Mouse (Mus musculus) hindbrain, embryonic 14.5 days (tissue): Measurements from ENCODE around the gene Gadd45b. TPM values are rescaled to one million over a fixed set of nuclear protein-coding genes. Genes with fewer than 3 reads are reported as not detected.

Source experiments
- ATAC-seq: fragments of 200-750 bp; cut with Nextera tagmentation; 2 replicates; pipeline ENCODE4 v1.8.0; 2017; ENCODE audit warnings: moderate number of reproducible peaks, mild to moderate bottlenecking, moderate TSS enrichment, moderate library complexity; ENCODE audit not compliant: low FRiP score
- DNase-seq: peaks from one replicate; pipeline ENCODE4 v3.0.0-alpha.2; 2015; ENCODE audit warnings: low spot score
- H3K27ac ChIP-seq: fragments of 300-500 bp; sonication (generic); 2 replicates; pipeline ENCODE4 v1.5.1; 2014; ENCODE audit warnings: mild to moderate bottlenecking, moderate library complexity
- H3K27me3 ChIP-seq: fragments of 300-500 bp; sonication (generic); 2 replicates; pipeline ENCODE4 v1.6.1; 2014; ENCODE audit warnings: mild to moderate bottlenecking, low read length, mixed read lengths; ENCODE audit not compliant: control insufficient read depth, insufficient read depth
- H3K36me3 ChIP-seq: fragments of 300-500 bp; sonication (generic); replicated peaks from 2 replicates; pipeline ENCODE4 v1.6.1; 2014; ENCODE audit not compliant: control insufficient read depth, insufficient read depth
- H3K4me1 ChIP-seq: fragments of 300-500 bp; sonication (generic); replicated peaks from 2 replicates; pipeline ENCODE4 v1.6.1; 2014; ENCODE audit warnings: antibody characterized with exemption, low read length, mixed read lengths; ENCODE audit not compliant: control insufficient read depth, insufficient read depth
- H3K4me2 ChIP-seq: fragments of 300-500 bp; sonication (generic); replicated peaks from 2 replicates; pipeline ENCODE4 v1.6.1; 2014; ENCODE audit warnings: mild to moderate bottlenecking, moderate library complexity
- H3K4me3 ChIP-seq: fragments of 300-500 bp; sonication (generic); replicated peaks from 2 replicates; pipeline ENCODE4 v1.5.1; 2014; ENCODE audit warnings: mild to moderate bottlenecking, low read length
- H3K9ac ChIP-seq: fragments of 300-500 bp; sonication (generic); 2 replicates; pipeline ENCODE4 v1.6.1; 2014
- H3K9me3 ChIP-seq: fragments of 300-500 bp; sonication (generic); 2 replicates; pipeline ENCODE4 v1.6.1; 2016; ENCODE audit warnings: low read length; ENCODE audit not compliant: control insufficient read depth
- WGBS: fragments of 180-500 bp; shearing (Covaris S2); extraction: QIAGEN DNeasy Blood & Tissue Kit; methylation state at CpG from one replicate; pipeline ENCODE4 v1.1.7; 2014; 5-methylcytosine and 5-hydroxymethylcytosine counted together
- polyA plus RNA-seq: library from polyadenylated mRNA; unstranded; fragments of >200 nt; fragmentation: Nextera tagmentation; extraction: Ambion mirVana; gene quantifications from 2 replicates; pipeline ENCODE4 v1.2.1, GENCODE M21; 2014

The Gadd45b gene
- polyA plus RNA-seq, 1 experiment from 2014 or later = 8.0 TPM

DNA sequence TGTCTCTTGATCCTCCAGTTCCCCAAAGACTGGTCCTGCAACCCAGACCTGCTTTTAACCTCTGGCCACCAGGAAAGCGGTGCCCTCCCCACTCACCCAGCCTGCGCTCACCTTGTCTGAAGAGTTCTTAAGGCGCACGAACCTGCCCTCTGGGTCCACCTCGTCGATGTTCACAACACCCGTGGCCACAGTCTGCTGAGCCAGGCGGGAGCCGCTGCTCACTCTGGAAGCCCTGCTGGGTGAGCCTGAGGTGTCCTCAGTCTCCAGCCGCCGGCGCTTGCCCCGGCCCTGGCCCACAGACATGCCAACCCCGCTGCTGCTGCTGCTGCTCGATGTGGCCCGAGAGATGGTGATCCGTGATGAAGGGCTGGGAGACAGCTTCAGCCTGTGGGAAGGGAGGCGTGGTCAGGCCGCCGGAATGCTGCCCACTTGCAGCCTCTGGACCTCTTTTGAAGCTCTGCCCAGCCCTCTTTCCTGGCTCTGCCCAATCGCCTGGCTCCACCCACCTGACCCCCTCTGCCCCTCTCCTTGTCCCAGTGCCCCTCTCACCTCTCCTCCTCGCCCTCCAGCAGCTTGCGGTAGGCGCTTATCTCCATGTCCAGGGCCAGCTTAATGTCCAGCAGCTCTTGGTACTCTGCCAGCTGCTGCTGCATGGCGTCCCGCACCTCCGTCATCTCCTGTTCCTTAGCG lies 25.7 kb upstream of the Gadd45b start:
- ATAC-seq = no peak
- H3K9me3 ChIP-seq = no peaks in the 10 kb centered on the region
- H3K4me1 ChIP-seq = peaks cover 8% of the 10 kb centered on the region
- DNase-seq = no peak
- H3K4me3 ChIP-seq = no peak overlapping the region
- no peaks in the 10 kb centered on the region for H3K27me3 ChIP-seq
- H3K9ac ChIP-seq = no peak overlapping the region
- H3K4me2 ChIP-seq = no peak overlapping the region
- WGBS = 87% methylated on average over 28 of the region's 28 CpGs
- no peak overlapping the region for H3K27ac ChIP-seq
- H3K36me3 ChIP-seq = peaks cover 75% of the 10 kb centered on the region

DNA sequence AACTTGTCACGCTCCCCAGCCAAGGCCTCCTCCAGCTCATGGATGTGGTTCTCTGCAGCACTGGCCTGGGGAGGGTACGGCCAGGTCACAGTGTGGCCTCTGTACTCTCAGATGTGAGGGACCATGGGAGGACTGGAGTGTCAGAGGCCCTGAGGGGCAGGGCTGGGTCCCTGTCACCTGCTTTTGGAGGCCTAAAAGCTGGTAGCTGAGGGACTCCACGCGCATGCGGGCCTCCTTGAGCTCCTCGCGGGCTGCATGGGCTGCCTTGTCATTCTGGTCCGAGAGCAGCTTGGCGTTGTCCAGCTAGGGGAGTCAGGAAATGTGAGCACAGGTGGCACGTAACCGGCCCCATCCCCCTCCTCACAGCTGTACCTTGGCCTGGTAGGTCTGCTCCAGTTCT lies 25.2 kb upstream of the Gadd45b start:
- Histone ChIP-seq H3K9ac (no peak overlapping the region), H3K9me3 (no peaks in the 10 kb centered on the region), H3K36me3 (peaks cover 78% of the 10 kb centered on the region), H3K27ac (no peak overlapping the region), H3K4me2 (no peak overlapping the region), H3K4me1 (peaks cover 2% of the 10 kb centered on the region), H3K27me3 (no peaks in the 10 kb centered on the region), H3K4me3 (no peak overlapping the region)
- WGBS = 96% methylated on average over 11 of the region's 11 CpGs
- no peak for ATAC-seq
- DNase-seq = no peak

DNA sequence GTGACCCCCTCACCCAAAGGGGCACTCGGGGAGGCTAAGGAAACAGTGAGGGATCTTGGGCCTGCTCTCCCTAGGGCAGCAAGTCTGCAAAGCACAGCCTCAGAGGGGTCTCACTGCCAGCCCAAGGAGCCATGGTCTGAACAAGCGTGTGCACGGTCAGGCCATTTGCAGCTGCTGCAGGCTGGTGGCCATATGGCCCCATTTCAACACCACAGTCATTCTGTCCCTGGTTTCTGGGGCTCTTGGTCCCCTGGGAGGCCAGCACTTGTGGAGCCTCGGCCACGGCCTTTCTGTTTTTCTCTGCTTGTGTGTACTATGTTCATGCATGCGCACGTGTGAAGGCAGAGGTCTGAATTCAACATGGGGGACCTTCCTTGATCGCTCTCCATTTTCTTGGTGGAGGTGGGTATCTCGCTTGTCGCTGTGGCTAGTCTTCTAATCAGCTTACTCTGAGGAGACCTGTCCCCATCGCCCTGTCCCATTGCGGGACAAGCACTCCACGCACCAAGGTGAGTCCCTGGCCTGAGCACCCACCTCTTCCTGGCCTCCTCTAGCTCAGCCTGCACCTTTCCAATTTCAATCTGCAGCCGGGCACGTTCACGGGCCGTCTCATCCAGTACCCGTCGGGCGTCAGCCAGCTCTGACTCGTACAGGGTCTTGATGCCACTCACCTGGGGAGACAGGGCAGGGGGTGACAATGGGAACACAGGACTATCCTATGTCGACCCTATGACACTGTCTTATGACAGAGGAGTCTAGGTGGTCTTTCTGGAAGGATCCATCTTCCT lies 20.3 kb upstream of the Gadd45b start:
- no peak overlapping the region for H3K4me2 ChIP-seq
- ATAC-seq = no peak
- no peak overlapping the region for H3K9ac ChIP-seq
- H3K9me3 ChIP-seq = no peaks in the 10 kb centered on the region
- WGBS = 95% methylated on average over 22 of the region's 22 CpGs
- DNase-seq = no peak
- H3K36me3 ChIP-seq = peaks cover 79% of the 10 kb centered on the region
- no peaks in the 10 kb centered on the region for H3K4me1 ChIP-seq
- no peak overlapping the region for H3K4me3 ChIP-seq
- no peaks in the 10 kb centered on the region for H3K27me3 ChIP-seq
- no peak overlapping the region for H3K27ac ChIP-seq

DNA sequence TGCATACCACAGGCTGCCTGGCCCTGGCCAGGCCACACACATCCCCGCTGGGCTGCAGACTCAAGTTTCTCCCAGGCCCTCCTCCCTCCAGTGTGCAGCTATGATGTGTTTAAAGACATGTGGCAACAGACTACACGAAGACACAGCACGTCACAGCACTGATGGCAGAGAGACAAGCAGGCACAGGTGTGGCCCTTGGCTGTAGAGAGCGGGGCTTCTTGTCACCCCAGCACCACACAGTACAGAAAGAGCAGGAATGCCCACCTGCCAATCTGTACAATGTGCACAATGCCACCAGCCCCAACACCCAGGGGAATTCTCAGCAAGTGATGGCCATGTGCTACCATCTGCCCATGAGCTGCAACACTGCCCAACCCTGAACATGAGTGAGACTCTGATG lies 18.5 kb upstream of the Gadd45b start:
- H3K4me1 ChIP-seq = peaks cover 6% of the 10 kb centered on the region
- H3K4me2 ChIP-seq = no peak overlapping the region
- ATAC-seq (peak; percentile 10; the same call in 1 of the 2 replicates), DNase-seq (no peak)
- H3K4me3 ChIP-seq = no peak overlapping the region
- no peaks in the 10 kb centered on the region for H3K27me3 ChIP-seq
- WGBS = 95% methylated on average over 4 of the region's 4 CpGs
- H3K9me3 ChIP-seq = no peaks in the 10 kb centered on the region
- peaks cover 73% of the 10 kb centered on the region for H3K36me3 ChIP-seq
- H3K9ac ChIP-seq = no peak overlapping the region
- H3K27ac ChIP-seq = no peak overlapping the region

DNA sequence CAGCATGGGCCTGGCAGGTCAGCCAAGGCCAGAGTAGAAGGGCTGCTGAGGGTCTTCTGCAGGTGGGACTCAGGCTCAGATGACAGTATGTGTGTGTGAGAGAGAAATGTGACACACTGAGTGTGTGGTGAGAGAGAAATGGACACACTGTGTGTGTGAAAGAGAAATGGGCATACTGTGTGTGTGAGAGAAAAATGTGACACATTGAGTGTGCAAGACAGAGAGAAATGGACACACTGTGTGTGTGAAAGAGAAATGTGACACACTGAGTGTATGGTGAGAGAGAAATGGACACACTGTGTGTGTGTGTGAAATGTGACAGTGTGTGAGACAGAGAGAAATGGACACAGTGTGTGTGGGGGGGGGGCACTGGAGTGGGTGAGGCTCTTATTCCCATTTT lies 18.0 kb upstream of the Gadd45b start:
- no peak for ATAC-seq
- Histone ChIP-seq H3K4me3 (no peak overlapping the region), H3K27ac (no peak overlapping the region), H3K4me1 (peaks cover 11% of the 10 kb centered on the region), H3K36me3 (peaks cover 70% of the 10 kb centered on the region), H3K27me3 (no peaks in the 10 kb centered on the region), H3K9ac (no peak overlapping the region), H3K4me2 (no peak overlapping the region), H3K9me3 (no peaks in the 10 kb centered on the region)
- no peak for DNase-seq

- 94% methylated on average over 7 of the region's 8 CpGs for WGBS
Measured at GRCm38 (mm10) chr10:80913364-80914011, 16.4 kb upstream of the Gadd45b start.

DNA sequence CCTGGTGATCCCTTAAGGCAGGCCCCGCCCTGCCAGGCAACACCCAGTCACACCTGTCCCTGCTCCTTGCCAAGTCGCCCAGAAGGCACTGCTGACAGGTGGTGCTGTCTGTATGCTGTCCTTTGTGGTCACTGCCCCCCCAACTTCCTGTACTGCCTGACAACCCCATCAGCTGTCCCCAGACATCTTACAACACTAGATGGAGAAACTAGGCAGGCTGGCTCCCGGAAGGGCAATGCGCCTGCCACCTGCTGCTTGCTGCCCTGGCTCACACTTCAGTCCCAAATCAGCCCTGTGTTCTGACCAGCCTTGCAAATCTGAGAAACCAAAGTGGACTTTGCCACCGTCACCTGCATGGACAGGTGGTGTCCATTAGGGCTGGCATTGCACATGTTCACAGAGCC lies 15.6 kb upstream of the Gadd45b start:
- Histone ChIP-seq H3K27me3 (no peaks in the 10 kb centered on the region), H3K4me1 (peaks cover 15% of the 10 kb centered on the region), H3K27ac (no peak overlapping the region), H3K36me3 (peaks cover 50% of the 10 kb centered on the region), H3K4me3 (no peak overlapping the region), H3K9ac (no peak overlapping the region), H3K9me3 (no peaks in the 10 kb centered on the region), H3K4me2 (no peak overlapping the region)
- WGBS = 93% methylated on average over 5 of the region's 5 CpGs
- ATAC-seq (no peak), DNase-seq (no peak)

More at GRCm38 (mm10) chr10:80913364-80914011, 16.4 kb upstream of the Gadd45b start:
- Histone ChIP-seq H3K27ac (no peak overlapping the region), H3K4me2 (no peak overlapping the region), H3K9ac (no peak overlapping the region), H3K36me3 (peaks cover 57% of the 10 kb centered on the region), H3K4me3 (no peak overlapping the region), H3K4me1 (peaks cover 15% of the 10 kb centered on the region), H3K27me3 (no peaks in the 10 kb centered on the region), H3K9me3 (no peaks in the 10 kb centered on the region)
- no peak for DNase-seq
- no peak for ATAC-seq

DNA sequence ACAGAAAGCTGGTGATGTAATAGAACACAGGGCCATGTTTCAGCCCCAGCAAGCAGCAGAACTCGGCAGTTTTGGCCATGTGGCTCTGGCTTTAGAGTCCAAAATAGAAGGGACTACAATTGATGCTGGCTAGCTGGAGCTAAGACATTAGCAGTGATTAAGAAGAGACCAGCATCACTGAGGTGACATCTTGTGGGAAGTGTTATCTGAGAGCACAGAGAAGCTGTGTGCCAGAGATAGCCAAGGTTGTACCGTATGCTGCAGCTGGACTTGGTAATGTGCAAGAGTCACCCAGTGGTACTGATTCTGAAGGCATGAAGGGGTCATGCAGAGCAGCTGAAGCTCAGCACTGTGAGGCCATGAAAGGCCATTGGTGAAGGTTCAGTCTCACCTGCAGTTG lies 14.6 kb upstream of the Gadd45b start:
- Histone ChIP-seq H3K4me2 (no peak overlapping the region), H3K27ac (no peak overlapping the region), H3K36me3 (peaks cover 40% of the 10 kb centered on the region), H3K9ac (no peak overlapping the region), H3K4me1 (peaks cover 15% of the 10 kb centered on the region), H3K9me3 (no peaks in the 10 kb centered on the region), H3K4me3 (no peak overlapping the region), H3K27me3 (no peaks in the 10 kb centered on the region)
- ATAC-seq = no peak
- no peak for DNase-seq
- 92% methylated on average over 2 of the region's 2 CpGs for WGBS

DNA sequence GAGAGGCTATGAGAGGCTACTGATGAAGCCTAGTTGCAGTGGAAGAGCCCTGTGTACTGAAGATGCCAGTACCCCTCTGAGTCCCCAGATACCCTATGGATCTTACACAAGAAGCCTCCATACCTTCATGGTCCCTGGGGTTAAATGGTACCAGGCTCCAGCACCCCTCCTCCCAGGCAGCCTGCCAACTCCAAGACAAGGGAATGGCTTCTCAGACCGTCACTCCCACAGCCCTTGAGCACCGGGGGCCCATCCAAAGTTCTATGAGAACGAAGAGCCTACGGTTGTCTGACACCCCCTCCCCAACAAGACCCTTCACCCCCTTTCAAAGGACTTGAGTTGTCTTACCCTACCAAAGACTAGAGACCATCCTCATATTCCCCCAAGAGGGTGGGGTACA lies 14.1 kb upstream of the Gadd45b start:
- no peak for ATAC-seq
- no peaks in the 10 kb centered on the region for H3K27me3 ChIP-seq
- no peaks in the 10 kb centered on the region for H3K9me3 ChIP-seq
- H3K27ac ChIP-seq = no peak overlapping the region
- 92% methylated on average over 4 of the region's 4 CpGs for WGBS
- no peak overlapping the region for H3K4me3 ChIP-seq
- H3K4me1 ChIP-seq = peaks cover 15% of the 10 kb centered on the region
- H3K36me3 ChIP-seq = peaks cover 35% of the 10 kb centered on the region
- no peak overlapping the region for H3K9ac ChIP-seq
- no peak for DNase-seq
- H3K4me2 ChIP-seq = no peak overlapping the region
